Mouse (Mus musculus) spleen, adult 12 weeks (tissue): ENCODE measurements around the gene Hnrnpll.

Experiments used
- DNase-seq: peaks from one replicate; pipeline ENCODE4 v3.0.0; 2022; ENCODE audit warnings: low spot score

Gene Hnrnpll

DNA sequence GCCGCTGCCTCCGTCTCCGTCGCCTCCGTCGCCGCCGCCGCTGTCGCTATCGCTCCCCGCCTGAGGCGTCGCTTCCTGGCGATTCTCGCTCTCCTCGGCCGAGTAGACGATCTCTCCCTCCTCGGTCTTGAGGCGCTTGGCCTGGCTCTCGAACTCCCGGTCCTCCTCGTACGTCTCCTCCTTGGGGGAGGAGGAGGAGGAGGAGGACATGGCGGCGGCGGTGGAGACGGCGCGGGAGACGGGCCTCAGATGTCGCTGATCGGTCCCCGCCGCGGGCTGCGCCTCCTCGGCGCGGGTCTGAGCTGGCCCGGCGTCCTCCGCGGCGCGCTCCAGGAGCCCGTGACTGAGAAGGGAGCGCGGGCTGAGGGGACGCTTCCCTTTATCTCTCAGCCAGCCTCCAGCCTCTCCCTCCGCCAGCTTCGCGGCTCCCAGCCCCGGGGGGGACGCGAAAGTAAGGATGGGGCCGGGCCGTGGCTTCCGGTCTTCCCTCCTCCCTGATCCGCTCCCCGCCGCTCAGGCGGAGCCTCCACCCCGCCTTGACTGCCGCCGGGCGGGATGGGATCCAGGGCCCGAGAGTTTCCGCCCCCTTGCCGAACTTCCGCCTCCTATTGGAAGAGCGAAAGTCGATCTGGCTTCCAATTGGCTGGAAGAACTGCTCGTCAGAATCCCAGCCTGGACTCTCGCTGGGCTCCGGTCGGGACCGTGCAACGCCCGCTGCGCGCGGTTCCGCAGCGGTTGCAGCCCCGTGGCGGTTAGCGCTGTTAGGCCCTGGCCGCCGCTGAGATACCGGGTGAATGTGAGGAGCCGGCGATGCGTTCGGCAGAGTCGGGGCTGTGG lies at the start of gene Hnrnpll:
TSS of gene Hnrnpll (minus strand) at position 552 of the 837 bp plus-strand sequence.
- peak; percentile 95 for DNase-seq

DNA sequence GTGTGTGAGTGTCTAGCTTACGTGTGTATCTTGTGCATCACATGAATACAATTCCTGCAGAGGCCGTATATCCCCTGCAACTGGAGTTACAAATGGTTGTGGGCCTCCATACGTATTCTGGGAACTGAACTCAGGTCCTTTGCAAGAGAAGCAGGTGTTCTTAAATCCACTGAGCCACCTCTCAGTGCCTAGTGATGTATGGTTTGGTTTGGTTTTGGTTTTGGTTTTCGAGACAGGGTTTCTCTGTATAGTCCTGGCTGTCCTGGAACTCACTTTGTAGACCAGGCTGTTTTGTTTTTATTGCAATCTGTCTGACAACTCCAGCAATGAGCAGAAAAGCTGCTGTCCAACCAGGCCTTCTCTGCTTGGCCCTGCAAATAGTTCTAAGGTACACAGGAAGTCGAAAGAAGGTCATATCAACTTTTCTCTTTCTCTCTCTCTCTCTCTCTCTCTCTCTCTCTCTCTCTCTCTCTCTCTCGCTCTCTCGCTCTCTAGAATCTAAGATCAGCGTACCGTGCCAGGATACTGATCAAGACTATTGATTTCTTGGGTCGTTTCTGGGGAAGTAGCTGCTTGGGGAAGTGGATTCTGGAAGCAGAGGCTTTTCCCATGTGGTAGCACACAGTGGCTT lies 43.3 kb upstream of the Hnrnpll start:
- DNase-seq: no peak

DNA sequence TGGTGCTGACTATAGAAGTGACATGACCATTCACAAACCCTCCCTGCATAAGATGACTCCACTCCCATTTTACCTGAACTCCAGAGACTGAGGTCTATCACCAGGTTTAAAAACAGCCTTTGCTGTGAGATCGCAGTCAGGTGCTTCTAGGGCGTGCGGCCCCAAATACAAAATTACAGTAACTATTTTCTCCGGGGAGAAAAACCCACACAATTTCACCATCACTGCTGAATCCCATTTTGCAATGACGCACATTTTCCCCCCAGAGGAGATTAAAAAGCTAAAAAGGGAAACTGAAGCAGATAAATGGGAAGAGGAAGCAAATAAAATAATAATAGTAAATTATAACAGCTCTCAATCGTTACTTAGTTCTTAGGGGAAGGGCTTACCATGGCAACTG lies 37.7 kb upstream of the Hnrnpll start:
- no peak for DNase-seq

DNA sequence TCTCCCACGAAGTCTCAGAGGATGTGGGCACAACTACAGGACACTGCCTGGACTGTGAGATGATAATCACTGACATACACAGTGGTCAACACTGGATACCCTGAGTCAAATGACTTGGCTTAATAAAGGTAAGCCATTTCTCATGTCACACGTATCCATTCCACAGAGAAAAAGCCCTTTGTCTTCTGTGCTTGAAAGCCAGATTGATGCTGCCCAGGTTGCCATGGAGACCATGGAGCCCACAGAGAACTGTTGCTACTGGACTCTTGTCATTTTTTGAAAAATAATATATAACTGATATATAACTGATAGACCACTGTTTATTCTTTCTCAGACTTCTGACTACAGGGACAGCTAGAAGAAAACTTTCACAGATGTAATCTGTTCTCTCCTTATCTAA lies 35.1 kb upstream of the Hnrnpll start:
- no peak for DNase-seq

DNA sequence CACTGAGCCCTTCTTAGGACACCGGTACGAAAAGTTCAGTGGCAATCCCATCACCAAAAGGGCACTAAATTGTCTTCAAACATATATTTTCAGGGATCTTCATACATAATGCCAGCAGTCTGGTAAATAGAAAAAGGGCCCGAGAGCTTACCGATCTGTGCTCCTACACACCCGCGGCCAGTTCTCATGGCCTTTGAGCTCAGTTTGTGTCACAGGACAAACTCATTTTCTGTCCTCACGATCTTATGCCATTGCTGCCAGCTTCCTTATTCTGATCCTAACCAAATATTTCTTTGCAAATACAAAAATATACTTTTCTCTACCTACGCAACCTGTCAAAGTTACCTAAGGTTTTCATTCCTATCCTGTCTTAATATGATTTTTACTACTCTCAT lies 34.6 kb upstream of the Hnrnpll start:
- DNase-seq: no peak

DNA sequence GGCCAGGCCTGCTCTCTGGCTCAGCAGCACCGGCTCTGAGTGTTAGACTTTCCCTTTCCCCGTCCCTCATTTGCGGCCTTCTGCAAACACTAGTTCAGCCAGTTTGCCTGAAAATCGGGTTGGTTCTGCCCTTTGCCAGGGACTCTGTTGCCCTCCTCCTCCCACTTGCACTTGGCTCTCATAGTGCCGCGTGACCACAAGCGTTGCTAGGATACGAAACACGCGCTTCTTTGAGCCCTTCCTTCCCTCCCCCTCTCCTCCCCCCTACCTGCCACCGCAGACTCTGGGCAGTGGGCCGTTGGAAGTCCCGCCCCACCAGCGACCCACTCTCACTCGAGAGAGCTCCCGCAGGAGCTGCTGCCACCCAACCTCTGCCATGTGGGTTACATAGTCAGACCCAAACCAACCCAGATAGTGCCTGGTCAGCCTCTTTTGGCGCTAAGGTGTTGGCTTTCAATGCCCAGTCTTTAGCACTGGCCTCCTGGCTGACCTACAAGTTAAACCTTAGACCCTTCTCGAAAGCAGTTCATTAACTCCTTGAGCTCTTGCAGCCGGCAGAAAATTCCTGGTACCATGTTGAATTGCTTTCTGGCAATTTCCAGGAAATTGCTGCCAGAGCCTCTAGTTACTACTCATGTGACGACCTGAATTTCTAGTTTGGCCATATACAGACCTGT lies 34.0 kb upstream of the Hnrnpll start:
- no peak for DNase-seq

DNA sequence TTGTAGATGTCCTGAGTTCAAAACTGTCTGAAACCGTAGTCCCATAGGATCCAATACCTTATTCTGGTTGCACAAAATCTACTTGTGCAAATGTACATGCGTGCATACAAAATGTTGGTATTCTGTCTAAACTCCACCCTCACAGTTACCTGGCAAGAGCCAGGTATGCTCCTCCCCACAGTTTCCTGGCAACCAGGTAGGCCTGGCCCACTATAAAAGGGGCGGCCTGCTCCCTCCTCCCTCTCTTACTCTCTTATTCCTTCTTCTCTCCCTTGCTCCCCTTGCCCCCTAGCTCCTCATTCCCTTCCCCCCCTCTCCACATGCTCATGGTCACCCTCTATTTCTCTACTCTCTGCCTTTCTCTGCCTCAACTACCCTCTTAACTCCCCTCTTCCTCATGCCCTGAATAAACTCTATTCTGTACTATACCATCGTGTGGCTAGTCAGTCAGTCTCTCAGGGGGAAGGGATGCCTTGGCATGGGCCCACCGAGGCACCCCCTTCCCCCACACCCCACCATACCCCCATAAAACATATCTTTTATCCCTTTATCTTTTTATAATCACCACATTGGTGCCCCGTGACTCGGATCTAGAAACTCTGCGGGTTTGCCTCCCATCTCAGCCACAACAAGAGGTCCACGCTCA lies 33.2 kb upstream of the Hnrnpll start:
- DNase-seq: no peak

DNA sequence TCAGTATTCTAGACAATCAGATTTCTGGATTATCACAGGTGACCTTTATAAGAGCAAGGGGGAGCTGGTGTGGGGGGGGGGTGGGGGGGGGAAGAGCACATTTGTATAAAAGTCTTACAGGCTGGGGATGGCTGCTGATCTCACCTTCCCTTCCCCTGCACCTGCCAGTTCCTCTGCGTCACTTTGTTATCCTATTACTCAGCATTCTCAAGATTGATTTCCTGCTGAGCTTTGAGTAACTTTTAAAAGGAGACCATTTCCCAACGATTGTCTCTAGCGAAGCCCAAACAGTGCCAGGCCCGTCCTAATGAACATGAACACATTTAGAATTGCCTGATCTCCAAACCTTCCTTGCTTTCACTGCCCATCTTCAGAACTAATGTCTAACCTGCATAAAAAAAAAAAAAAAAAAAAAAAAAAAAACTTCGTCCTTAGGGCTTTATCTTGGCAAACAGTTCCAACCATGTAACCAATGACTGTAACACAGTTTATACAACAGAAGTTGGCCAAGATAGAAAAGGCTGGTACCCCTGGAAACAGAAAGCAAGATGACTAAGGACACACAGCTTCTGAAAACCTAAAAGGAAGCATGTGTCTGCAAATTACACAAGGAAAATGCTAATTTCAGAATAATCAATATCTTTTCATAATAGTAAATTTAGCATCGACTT lies 29.9 kb upstream of the Hnrnpll start:
- no peak for DNase-seq

DNA sequence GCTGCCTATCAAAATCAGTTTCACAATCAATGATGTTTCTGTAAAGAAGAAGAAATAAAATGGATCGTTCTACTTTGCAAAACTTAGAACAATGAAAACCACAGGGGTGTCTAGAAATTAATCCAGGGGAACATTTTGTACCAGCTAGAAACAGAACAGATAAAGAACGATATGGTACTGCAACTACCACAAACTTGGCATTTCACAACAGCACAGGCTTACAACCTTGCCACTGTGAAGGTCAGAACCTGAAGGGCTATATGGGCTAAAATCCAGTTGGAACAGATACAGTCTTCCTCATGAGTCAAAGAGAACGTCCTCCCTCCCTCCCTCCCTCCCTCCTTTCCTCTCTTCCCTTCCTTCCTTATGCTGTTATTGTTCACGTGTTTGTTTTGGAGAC lies 28.4 kb upstream of the Hnrnpll start:
- no peak for DNase-seq

DNA sequence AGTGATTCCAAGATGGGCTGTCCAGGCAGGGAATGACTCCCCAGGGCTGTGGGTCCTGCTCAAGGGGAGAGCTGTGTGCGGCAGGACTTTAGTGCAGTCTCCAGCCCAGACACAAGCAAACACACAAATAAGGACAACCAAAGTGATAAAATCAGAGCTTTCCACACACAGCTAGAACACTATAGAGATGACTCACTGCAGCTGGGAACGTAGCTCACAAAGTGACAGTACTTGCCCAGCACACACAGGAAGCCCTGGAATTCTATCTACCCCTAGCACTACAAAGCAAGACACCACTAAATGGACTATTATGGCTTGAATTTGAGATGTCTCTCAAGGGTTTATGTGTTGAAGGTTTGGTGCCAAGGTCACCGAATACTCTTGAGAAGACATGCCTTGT lies 26.0 kb upstream of the Hnrnpll start:
- DNase-seq: no peak

DNA sequence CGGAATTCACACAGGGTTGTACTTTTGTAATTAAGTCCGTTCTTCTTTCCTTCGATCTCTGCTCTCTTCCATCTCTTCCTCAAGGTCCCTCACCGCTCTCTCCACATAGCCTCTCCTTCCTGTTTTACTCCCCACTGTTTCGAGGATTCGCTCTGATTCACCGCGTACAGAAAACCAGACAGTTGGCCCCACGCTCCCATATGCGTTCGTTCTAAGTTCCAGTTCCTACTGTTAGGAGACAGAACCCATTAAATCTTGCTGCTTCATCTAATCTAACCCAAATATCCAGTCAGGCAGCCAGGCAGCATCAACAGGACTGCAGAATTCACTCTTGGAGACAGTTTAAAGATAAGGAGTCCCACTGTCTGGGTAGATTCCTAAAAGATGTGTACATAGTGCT lies 24.5 kb upstream of the Hnrnpll start:
- no peak for DNase-seq

DNA sequence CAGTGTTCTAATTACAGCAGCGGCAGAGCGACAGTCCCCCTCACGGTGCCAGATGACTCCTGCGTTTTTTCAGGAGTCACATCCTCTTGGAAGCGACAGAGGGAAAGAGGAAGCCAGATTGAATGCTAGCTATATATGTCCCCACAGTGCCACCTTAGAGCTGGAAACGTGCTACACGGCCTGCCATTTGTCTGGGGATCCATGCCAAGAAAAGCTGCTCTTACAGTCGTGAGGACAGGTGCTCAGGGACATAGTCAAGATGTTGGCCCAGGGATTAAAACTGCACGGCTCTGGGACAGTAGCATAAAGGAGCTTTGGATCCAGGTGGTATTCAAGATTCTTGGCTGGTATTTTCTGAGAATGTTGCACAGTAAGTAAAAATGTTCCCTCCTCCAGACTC lies 22.3 kb upstream of the Hnrnpll start:
- no peak for DNase-seq

DNA sequence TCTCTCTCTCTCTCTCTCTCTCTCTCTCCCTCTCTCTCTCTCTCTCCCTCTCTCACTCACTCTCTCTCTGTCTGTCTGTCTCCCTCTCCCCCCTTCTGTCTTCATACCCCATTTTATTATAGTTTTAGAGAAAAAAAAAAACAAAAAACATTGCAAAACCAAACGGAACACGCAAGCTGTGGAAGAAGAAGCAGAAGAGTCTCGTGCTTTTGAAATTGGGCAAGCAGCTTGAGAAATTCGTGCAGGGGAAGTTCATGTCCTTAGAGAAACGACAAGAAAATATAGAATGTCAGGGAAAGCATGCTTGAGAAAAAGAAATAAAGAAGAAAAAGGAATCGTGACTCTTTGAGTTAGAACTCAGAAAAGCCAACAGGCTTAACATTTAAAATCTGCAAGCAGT lies 21.1 kb upstream of the Hnrnpll start:
- no peak for DNase-seq

DNA sequence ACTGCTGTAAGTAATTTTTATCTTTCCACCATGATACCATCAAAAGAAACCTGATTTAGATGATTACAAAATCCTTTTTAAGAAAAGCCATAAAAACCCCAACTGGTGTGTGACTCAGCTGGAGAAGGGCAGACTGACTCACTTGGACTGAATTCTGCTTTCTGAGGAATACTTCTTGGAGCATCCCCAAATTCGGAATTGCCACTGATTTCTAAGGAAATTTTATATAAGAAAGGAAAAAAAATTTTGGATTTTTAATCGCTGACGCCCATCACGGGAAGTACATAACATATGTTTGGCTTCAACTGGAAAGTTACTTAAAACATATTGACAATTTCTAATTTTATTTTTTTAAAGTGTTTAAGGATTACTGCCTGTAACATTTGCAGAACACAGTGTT lies 16.6 kb upstream of the Hnrnpll start:
- DNase-seq: no peak

DNA sequence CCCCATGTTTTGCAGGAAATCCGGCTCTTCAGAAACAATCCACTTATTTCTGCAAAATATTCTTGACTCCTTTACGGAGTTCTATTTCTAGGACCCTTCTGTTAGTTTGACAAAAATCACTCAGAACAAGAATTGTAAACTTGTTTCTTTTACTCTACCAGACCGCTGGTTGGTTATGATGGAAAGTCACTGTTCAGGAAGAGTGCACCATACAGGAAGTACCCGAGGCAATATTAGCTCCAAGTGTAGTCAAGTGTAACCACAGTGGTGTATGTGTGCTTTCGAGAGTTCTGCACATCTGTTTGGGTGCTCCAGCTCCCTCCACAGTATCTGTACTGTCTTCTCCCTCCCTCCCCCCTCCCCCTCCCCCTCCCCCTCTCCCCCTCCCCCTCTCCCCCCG lies 5.1 kb upstream of the Hnrnpll start:
- no peak for DNase-seq

DNA sequence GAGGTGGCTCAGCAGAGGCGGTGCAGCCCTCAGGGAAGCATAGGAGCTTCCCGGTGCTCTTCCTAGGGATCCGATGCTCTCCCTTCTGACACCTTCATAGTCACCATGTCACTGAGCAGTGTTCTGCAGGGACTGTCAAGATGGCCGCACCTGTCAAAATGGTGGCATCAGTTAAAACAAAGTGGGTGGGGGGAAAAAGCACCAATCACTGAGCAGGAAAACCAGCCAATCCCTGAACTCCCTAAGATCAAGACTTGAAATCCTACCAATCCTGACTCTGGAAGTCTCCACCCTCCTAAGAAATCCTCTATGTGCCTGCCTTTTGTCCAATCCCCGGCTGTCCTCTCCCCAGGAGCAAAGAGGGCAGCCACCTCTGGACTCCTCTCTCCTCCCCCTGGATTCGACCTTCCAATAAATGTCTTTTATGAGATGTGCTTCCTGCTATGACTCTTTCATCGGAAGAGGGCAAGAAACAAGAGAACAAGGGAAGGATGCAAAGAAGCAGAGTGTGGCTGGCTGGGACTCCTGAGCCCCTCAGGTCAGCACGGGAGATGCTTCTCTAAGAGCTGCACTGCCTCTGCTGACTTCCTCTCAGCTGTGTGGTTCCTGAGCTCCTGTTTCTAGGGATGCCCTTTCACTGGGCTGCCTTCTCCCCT lies 1.8 kb upstream of the Hnrnpll start:
- DNase-seq: no peak

DNA sequence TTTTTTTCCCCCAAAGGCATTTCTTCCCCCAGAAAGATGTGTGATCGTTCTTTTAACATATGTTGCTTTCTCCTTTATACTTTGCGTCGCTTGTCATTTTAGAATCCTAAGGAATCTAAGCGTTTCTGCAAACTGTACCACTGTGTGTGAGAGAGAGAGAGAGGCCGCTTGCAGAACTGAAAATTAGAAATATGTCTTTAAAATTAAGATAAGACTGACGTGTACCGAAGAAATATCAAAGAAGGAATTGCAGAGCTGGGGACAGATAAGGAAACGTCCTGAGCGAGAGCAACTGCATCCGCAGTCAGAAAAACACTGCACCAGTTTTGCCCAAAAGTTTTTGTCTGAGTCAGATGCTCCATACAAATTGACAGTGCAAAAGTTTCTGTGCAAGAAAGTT lies 1.3 kb upstream of the Hnrnpll start:
- DNase-seq: no peak

DNA sequence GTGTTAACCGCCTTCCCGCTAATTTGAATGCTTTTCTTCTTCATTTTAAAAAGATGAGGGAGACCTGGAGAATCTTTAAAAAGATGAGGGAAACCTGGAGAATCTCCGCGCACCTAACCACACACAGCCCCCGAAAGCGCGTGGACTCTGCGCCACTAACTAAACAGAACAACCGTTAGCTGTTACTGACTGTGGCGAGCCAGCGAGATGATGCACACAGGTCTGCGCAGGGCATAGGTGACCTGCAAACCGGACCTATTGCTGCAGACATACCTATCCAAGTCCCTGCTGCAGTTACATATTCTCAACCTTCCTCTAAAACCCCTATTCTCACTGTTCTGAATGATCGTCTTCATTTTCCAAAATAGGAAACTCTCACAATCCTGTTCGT lies 481 bp upstream of the Hnrnpll start:
- DNase-seq: no peak

DNA sequence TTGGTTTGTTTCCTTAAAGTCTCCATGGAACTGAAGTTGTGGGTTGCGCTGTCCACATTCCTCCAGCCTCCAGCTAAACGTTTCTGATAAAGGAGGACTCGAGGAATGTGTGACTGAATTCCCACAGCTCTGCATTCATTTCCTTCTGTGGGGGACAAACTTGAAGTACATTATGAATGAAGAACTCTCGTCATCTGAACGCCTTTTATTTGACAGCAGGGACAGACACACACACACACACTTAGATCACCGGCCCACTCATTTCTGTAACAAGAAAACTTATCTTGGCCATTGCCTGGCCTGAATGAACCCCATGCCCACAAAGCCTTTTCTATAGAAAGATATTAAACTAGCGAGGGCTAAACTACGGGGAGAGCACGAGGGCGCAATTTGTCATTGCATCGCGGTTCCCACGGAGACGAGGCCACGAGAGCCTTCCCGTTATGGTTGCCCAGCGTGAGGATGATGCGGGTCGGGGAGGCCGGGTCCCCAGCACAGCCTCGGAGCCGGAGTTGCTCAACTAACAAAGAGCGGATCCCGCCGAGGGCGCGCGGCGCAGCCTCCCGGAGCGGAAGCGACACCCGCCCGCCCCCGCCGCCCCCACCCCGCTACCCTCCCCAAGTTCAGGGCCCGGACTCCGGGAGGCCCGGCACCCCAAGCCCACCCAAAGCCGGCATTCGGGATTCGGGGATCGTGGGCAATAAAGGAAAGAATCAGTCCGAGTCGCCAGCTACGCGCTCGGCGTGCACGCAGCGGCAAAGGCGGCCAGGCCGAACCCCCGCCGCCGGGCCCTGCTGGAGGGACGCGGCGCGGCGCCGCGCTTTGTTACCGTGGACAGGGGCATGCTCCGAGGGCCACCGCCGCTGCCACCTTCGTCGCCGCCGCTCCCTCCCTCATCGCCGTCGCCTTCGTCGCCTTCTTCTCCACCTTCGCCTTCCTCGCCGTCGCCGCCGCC lies 1.0 kb downstream of the Hnrnpll start:
- peak; percentile 15 for DNase-seq

DNA sequence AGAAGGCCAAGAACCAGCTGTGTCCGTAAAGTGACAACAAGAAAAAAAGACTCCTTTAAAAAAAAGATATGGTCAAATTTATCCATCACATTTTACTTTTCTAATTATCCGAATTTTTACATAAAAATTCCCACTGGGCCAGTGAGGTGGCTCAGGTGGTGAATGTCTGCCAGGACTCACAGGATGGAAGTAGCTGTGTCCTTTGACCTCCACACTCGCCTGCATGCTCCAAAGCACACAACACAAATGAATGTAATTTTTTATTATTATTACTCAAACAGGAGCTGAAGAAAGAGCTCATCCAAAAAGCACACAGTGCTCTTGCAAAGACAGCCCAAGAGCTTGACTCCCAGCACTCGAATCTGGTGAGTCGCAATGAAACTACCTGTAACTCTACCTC lies 2.0 kb downstream of the Hnrnpll start:
- no peak for DNase-seq

DNA sequence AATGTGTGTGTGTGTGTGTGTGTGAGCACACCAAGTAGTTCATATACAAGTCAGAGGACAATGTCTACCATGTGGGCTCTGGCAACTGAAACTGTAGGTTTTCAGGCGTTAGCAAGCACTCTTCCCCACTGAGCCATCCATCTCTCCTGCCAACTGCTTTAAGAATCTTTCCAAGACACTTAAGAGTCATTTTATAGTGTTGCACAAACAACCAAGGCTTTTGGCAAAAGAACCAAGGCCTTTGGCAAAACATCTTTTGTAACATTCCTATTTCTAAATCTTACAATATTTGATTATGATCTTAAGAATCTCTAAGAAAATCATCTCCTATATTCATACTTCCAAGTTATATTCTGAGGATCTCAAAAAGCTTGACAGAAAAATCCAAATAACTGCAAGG lies 2.4 kb downstream of the Hnrnpll start:
- DNase-seq: no peak
